Mouse (Mus musculus) limb, embryonic 14.5 days (tissue): Measurements from ENCODE around the gene Rasip1. TPM values are rescaled to one million over a fixed set of nuclear protein-coding genes. Genes with fewer than 3 reads are reported as not detected.
A peak's percentile ranks its signal among the peaks of the same experiment; 100 is the strongest.

ENCODE experiments used
- ATAC-seq: fragments of 200-750 bp; cut with Nextera tagmentation; 2 replicates; pipeline ENCODE4 v1.8.0; 2017; ENCODE audit warnings: low read depth, moderate number of reproducible peaks, moderate TSS enrichment; ENCODE audit not compliant: low FRiP score
- DNase-seq: peaks from one replicate; pipeline ENCODE4 v3.0.0-alpha.2; 2015; ENCODE audit warnings: low spot score
- H3K27ac ChIP-seq: fragments of 300-500 bp; sonication (generic); replicated peaks from 2 replicates; pipeline ENCODE4 v1.5.1; 2014; ENCODE audit warnings: low read depth, mild to moderate bottlenecking, low read length, moderate library complexity, mixed read lengths
- H3K27me3 ChIP-seq: fragments of 300-500 bp; sonication (generic); 2 replicates; pipeline ENCODE4 v1.6.1; 2014; ENCODE audit warnings: low read length, mixed read lengths; ENCODE audit not compliant: control insufficient read depth, insufficient read depth
- H3K36me3 ChIP-seq: fragments of 300-500 bp; sonication (generic); 2 replicates; pipeline ENCODE4 v1.6.1; 2014; ENCODE audit warnings: mild to moderate bottlenecking, low read length, moderate library complexity, mixed read lengths; ENCODE audit not compliant: control insufficient read depth, insufficient read depth
- H3K4me1 ChIP-seq: fragments of 300-500 bp; sonication (generic); 2 replicates; pipeline ENCODE4 v1.6.1; 2014; ENCODE audit warnings: antibody characterized with exemption, low read length, mixed read lengths; ENCODE audit not compliant: control insufficient read depth, insufficient read depth
- H3K4me2 ChIP-seq: fragments of 300-500 bp; sonication (generic); replicated peaks from 2 replicates; pipeline ENCODE4 v1.6.1; 2014; ENCODE audit warnings: low read depth, mild to moderate bottlenecking, low read length, moderate library complexity; ENCODE audit not compliant: severe bottlenecking
- H3K4me3 ChIP-seq: fragments of 300-500 bp; sonication (generic); replicated peaks from 2 replicates; pipeline ENCODE4 v1.5.1; 2014; ENCODE audit warnings: low read length
- H3K9ac ChIP-seq: fragments of 300-500 bp; sonication (generic); 2 replicates; pipeline ENCODE4 v1.6.1; 2014; ENCODE audit warnings: mild to moderate bottlenecking, low read depth, low read length, moderate library complexity; ENCODE audit not compliant: severe bottlenecking
- H3K9me3 ChIP-seq: fragments of 300-500 bp; sonication (generic); 2 replicates; pipeline ENCODE4 v1.6.1; 2016; ENCODE audit warnings: low read length; ENCODE audit not compliant: control insufficient read depth
- POLR2A ChIP-seq: fragments of 200-500 bp; IDR thresholded peaks from 2 replicates; pipeline ENCODE4 v1.8.0; 2012; ENCODE audit warnings: inconsistent platforms, mild to moderate bottlenecking, moderate library complexity, borderline replicate concordance; ENCODE audit not compliant: insufficient read depth, insufficient read length; ENCODE audit errors: extremely low read depth
- WGBS: fragments of 180-500 bp; shearing (Covaris S2); extraction: QIAGEN DNeasy Blood & Tissue Kit; methylation state at CpG from one replicate; pipeline ENCODE4 v1.1.7; 2014; 5-methylcytosine and 5-hydroxymethylcytosine counted together
- polyA plus RNA-seq, 2 experiments: library from polyadenylated mRNA; depleted of rRNA in 1 of 2; stranded (reverse) in 1 of 2; unstranded in 1 of 2; fragments of >200 nt; fragmentation: Nextera tagmentation in 1 of 2; extraction: Ambion mirVana in 1 of 2; gene quantifications; 2 replicates each; pipeline versions ENCODE4 v1.2.1 to v1.2.3; 2012 to 2014

Gene Rasip1
- polyA plus RNA-seq, 2 experiments: 11.0 to 14.1 TPM

DNA sequence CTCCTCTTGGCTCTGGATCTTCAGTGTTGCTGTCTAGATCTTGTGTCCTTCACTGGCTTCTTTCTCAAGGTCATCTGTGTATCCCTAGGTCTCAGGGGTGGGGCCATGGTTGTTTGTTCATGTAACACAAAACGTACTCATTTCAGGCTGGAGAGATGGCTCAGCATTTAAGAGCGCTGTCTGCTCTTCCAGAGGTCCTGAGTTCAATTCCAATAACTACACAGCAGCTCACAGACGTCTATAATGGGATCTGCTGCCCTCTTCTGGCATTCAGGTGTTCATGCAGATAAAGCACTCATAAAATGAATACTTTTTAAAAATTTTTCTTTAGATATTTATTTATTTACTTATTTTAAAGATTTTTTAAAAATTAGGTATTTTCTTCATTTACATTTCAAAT lies 36.4 kb upstream of the Rasip1 start:
- no peak overlapping the region for H3K4me2 ChIP-seq
- 59% methylated on average over 3 of the region's 3 CpGs for WGBS
- no peak overlapping the region for H3K9ac ChIP-seq
- ATAC-seq (no peak), DNase-seq (no peak)
- H3K27me3 ChIP-seq: no peaks in the 10 kb centered on the region
- no peak for TF ChIP-seq POLR2A
- no peak overlapping the region for H3K4me3 ChIP-seq
- no peak overlapping the region for H3K27ac ChIP-seq
- no peaks in the 10 kb centered on the region for H3K9me3 ChIP-seq
- no peaks in the 10 kb centered on the region for H3K4me1 ChIP-seq
- H3K36me3 ChIP-seq: peaks cover 13% of the 10 kb centered on the region

DNA sequence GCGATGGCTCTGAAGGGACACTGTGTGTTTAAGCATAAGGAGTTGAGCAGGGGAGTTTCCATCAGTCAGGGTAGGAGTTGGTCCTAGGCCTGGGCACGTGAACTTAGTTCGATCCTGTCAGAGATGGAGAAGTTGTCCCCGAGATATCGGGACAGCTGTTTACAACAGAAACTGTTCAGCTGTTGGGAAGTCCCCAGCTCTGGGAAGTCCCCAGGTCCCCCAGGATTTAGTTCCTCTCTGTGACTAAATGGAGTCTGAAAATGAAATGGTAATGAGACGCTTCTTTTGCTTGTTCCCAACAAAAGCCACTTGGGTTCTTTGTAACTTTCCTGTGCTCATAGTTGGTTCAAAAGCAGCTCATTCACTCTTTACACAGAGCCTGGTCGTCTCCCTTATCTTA lies 35.4 kb upstream of the Rasip1 start:
- WGBS: 78% methylated on average over 7 of the region's 7 CpGs
- H3K9ac ChIP-seq: no peak overlapping the region

DNA sequence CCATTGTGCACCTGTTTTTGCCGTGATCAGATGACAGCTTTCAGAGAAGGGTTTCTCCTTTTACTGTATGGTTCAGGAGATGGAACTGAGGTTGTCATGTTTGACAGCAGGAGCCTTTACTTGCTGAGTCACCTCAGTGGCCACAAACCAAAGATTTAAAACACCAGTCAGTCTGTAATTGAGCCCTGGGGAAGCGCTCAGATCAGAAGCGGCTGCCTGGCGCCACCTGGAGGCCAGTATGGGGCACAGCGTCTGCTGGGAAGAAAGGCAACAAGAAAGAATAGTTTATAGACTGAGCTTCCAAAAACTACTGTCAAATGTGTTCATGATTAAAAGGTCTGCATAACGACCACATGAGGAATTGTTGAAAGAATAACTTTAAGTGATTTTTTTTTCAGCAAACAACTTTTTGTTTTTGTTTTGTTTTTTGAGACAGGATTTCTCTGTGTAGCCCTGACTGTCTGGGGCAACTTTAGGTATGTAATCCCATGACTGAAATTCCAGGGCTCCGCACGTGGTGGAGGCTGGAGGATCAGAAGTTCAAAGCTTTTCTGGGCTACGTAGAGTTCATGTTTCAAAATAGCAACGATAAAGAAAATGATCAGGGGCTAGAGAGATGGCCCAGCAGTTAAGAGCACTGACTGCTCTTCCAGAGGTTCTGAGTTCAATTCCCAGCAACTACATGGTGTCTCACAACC lies 34.0 kb upstream of the Rasip1 start:
- ATAC-seq (no peak), DNase-seq (peak; percentile 34)
- Histone ChIP-seq H3K4me1 (no peaks in the 10 kb centered on the region), H3K4me2 (no peak overlapping the region), H3K4me3 (no peak overlapping the region), H3K27ac (no peak overlapping the region), H3K27me3 (no peaks in the 10 kb centered on the region), H3K9me3 (no peaks in the 10 kb centered on the region), H3K9ac (no peak overlapping the region), H3K36me3 (peaks cover under 1% of the 10 kb centered on the region; the same call in 1 of the 2 replicates)
- no peak for TF ChIP-seq POLR2A
- WGBS: 18% methylated on average over 10 of the region's 10 CpGs

More for the DNA sequence above, 35.4 kb upstream of the Rasip1 start:
- H3K36me3 ChIP-seq: peaks cover 10% of the 10 kb centered on the region
- no peaks in the 10 kb centered on the region for H3K4me1 ChIP-seq
- TF ChIP-seq POLR2A: no peak
- H3K9me3 ChIP-seq: no peaks in the 10 kb centered on the region
- H3K4me3 ChIP-seq: no peak overlapping the region
- ATAC-seq (no peak), DNase-seq (no peak)
- no peak overlapping the region for H3K4me2 ChIP-seq
- no peaks in the 10 kb centered on the region for H3K27me3 ChIP-seq
- H3K27ac ChIP-seq: no peak overlapping the region

DNA sequence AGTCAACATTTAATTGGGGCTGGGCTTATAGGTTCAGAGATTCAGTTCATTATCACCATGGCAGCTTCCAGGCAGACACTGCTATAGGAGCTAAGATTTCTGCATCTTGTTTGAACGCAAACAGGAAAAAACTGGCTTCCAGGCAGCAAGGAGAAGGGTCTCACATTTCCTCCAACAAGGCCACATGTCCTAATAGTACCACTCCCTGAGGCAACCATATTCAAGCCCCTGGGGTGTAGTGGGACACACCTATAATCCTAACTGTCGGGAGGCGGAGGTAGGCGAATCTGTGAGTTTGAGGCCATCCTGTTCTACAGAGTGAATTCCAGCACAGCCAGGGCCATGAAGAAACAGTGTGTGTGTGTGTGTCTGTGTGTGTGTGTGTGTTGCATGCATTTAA lies 32.1 kb upstream of the Rasip1 start:
- Histone ChIP-seq H3K4me3 (no peak overlapping the region), H3K9ac (no peak overlapping the region), H3K4me2 (no peak overlapping the region), H3K4me1 (peaks cover 3% of the 10 kb centered on the region; the same call in 1 of the 2 replicates), H3K27ac (no peak overlapping the region), H3K9me3 (no peaks in the 10 kb centered on the region), H3K36me3 (no peaks in the 10 kb centered on the region), H3K27me3 (no peaks in the 10 kb centered on the region)
- ATAC-seq (no peak), DNase-seq (no peak)
- 63% methylated on average over 4 of the region's 4 CpGs for WGBS
- no peak for TF ChIP-seq POLR2A

DNA sequence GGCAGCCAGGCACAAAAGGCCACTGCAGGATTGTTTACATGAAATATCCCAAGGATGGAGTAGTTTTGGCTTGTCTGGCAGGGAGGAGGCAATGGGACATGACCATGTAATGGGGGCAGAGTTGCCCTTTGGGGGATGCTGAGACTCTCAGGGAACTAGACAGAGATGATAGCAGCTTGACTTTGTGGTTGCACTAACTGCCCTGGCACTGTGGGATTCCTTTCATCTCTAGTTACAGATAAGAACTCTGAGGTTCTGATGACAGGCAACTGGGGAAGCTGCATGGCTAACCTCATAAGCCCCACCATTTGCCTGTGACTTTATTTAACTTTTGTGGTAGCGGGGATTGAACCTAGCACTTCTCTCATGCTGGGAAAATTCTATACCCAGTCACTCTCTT lies 31.2 kb upstream of the Rasip1 start:
- Histone ChIP-seq H3K27me3 (no peaks in the 10 kb centered on the region), H3K9me3 (no peaks in the 10 kb centered on the region), H3K36me3 (no peaks in the 10 kb centered on the region), H3K4me2 (no peak overlapping the region), H3K9ac (no peak overlapping the region), H3K4me1 (peaks cover 3% of the 10 kb centered on the region; the same call in 1 of the 2 replicates), H3K4me3 (no peak overlapping the region), H3K27ac (no peak overlapping the region)
- WGBS: 68% methylated on average over 1 of the region's 1 CpGs
- no peak for ATAC-seq
- DNase-seq: no peak
- no peak for TF ChIP-seq POLR2A
